Mouse (Mus musculus) testis, adult 2 months (tissue): Measurements from ENCODE around the gene Enpp3.

Experiments used
- CTCF ChIP-seq: fragments of 200-500 bp; IDR thresholded peaks from 2 replicates; pipeline ENCODE4 v1.5.1; 2012; ENCODE audit warnings: low read depth, mild to moderate bottlenecking, inconsistent platforms, low read length, moderate library complexity; ENCODE audit not compliant: control insufficient read depth, insufficient read depth, insufficient replicate concordance
- POLR2A ChIP-seq: fragments of 200-500 bp; IDR thresholded peaks from 2 replicates; pipeline ENCODE4 v1.6.1; 2012; ENCODE audit warnings: low read depth, mild to moderate bottlenecking, inconsistent platforms, low read length, moderate library complexity; ENCODE audit not compliant: control insufficient read depth

GRCm38 (mm10) chr10:24741229-24742198 lies 101.1 kb downstream of the Enpp3 start:
- TF ChIP-seq CTCF = no peak
- TF ChIP-seq POLR2A = no peak
